Mouse (Mus musculus): ENCODE measurements around the gene Wfdc9.

DNA sequence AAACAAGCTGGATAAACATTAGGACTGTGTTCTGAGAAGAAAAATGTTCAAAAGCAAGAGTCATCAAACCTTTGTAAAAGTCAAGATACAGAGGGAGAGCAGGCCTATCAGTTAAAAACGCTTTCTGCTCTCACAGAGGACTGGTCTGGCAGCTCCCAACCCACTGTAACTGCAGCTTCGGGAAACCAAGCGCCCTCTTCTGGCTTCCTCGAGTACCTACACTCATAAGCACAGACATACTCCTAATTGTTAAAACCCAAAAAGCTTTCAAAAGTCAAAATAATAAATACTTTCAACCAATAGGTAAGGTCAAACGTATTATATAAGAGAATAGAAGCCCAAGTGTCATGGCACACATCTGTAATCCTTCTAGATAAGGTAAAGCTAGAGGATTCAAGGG, 47.9 kb upstream of the Wfdc9 start:
- TF ChIP-seq CTCF (IDR thresholded peaks at IDR 0.05; ENCODE audit: low read depth, low read length): no peak
- no peak for TF ChIP-seq TAL1 (conservative IDR thresholded peaks at IDR 0.05; ENCODE audit: low read depth, low read length)
- no peak for TF ChIP-seq GATA1 (IDR thresholded peaks at IDR 0.05; ENCODE audit: borderline replicate concordance, low read length)
- TF ChIP-seq GATA2 (IDR thresholded peaks at IDR 0.05; ENCODE audit: borderline replicate concordance, low read depth, low read length): no peak
- TF ChIP-seq POLR2AphosphoS5 (IDR thresholded peaks at IDR 0.05; ENCODE audit: insufficient replicate concordance, low read depth, low read length): no peak

Data from G1E (cell line).